Mouse (Mus musculus): ENCODE data around the gene Taok3. TPM values are rescaled to one million over a fixed set of nuclear protein-coding genes. Genes with fewer than 3 reads are reported as not detected.

The Taok3 gene
- polyA plus RNA-seq, 1 experiment from 2014 or later, result 22.0 TPM

GRCm38 (mm10) chr5:117139822-117140221 lies 19.9 kb downstream of the Taok3 start:
- 75% methylated on average over 8 of the region's 8 CpGs for WGBS
- no peaks in the 10 kb centered on the region for H3K36me3 ChIP-seq (ENCODE audit: control insufficient read depth, insufficient read depth, low read length)
- H3K27me3 ChIP-seq (ENCODE audit: control insufficient read depth, insufficient read depth, low read length), result no peaks in the 10 kb centered on the region
- no peak overlapping the region for H3K27ac ChIP-seq (ENCODE audit: low read length)
- H3K4me1 ChIP-seq (ENCODE audit: control insufficient read depth, insufficient read depth, low read length), result peaks cover 15% of the 10 kb centered on the region
- H3K9me3 ChIP-seq (ENCODE audit: control insufficient read depth, low read depth, low read length), result no peaks in the 10 kb centered on the region
- H3K4me3 ChIP-seq (ENCODE audit: low read depth, low read length), result no peak overlapping the region
- H3K9ac ChIP-seq (replicated peaks; ENCODE audit: low read depth, low read length), result no peak overlapping the region
- no peak for ATAC-seq (ENCODE audit: insufficient number of reproducible peaks, insufficient read depth, low FRiP score, low read depth)
- H3K4me2 ChIP-seq (replicated peaks; ENCODE audit: low read depth, low read length), result no peak overlapping the region

DNA sequence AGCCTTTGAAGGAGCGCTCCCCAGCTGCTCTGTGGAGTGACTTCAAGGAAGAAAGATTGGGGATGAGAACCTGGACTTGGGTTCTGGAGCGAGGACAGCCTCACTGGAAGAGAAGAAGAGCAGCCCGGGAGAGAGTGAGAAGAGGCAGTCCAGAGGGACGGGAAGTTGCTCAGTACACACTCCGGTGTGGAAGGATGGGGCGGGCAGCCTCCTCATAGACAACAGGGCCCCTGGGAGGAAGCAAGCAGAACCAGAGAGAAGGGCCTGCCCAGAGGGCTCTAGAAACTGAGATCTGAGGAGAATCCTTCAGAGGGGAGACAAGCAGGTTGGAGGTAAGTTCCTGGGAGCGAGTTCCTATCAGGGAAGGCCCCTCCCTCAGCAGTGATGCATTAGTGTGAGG lies 20.4 kb downstream of the Taok3 start:
- H3K27me3 ChIP-seq (ENCODE audit: control insufficient read depth, insufficient read depth, low read length), result no peaks in the 10 kb centered on the region
- WGBS, result 75% methylated on average over 7 of the region's 7 CpGs
- H3K4me2 ChIP-seq (replicated peaks; ENCODE audit: low read depth, low read length), result no peak overlapping the region
- no peaks in the 10 kb centered on the region for H3K9me3 ChIP-seq (ENCODE audit: control insufficient read depth, low read depth, low read length)
- ATAC-seq (ENCODE audit: insufficient number of reproducible peaks, insufficient read depth, low FRiP score, low read depth), result no peak
- H3K4me3 ChIP-seq (ENCODE audit: low read depth, low read length), result no peak overlapping the region
- no peak overlapping the region for H3K9ac ChIP-seq (replicated peaks; ENCODE audit: low read depth, low read length)
- H3K27ac ChIP-seq (ENCODE audit: low read length), result no peak overlapping the region
- no peaks in the 10 kb centered on the region for H3K36me3 ChIP-seq (ENCODE audit: control insufficient read depth, insufficient read depth, low read length)
- H3K4me1 ChIP-seq (ENCODE audit: control insufficient read depth, insufficient read depth, low read length), result peaks cover 9% of the 10 kb centered on the region

DNA sequence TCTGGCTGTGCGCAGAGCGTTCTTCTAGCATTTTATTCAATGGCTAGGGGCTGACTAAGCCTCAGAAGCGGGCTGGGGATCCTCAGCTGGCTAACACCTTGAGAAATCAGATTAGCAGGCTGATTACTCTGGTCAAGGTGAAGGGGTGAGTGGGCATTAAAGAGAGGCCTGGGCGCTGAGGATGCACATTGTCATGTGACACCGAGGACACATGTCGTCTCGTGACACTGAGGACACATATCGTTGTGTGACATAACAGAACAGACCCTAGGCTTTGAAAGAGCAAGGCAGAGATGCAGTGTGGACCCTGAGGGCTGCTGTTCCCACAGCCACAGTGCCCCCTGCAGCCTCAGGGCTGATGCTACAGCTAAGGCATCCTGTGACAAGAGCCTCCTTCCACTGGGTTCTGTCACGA lies 23.8 kb downstream of the Taok3 start:
- ATAC-seq (ENCODE audit: insufficient number of reproducible peaks, insufficient read depth, low FRiP score, low read depth), result 0 out of 2 replicates have a peak, but pooled peaks have one; percentile 23
- Histone ChIP-seq H3K4me1 (ENCODE audit: control insufficient read depth, insufficient read depth, low read length) (no peaks in the 10 kb centered on the region), H3K9ac (replicated peaks; ENCODE audit: low read depth, low read length) (no peak overlapping the region), H3K27me3 (ENCODE audit: control insufficient read depth, insufficient read depth, low read length) (no peaks in the 10 kb centered on the region), H3K4me2 (replicated peaks; ENCODE audit: low read depth, low read length) (no peak overlapping the region), H3K4me3 (ENCODE audit: low read depth, low read length) (no peak overlapping the region), H3K36me3 (ENCODE audit: control insufficient read depth, insufficient read depth, low read length) (no peaks in the 10 kb centered on the region), H3K27ac (ENCODE audit: low read length) (no peak overlapping the region), H3K9me3 (ENCODE audit: control insufficient read depth, low read depth, low read length) (0 out of 2 replicates have a peak, but pooled peaks cover 4% of the 10 kb centered on the region)
- WGBS, result 49% methylated on average over 9 of the region's 9 CpGs

- Histone ChIP-seq H3K4me1 (ENCODE audit: control insufficient read depth, insufficient read depth, low read length) (no peaks in the 10 kb centered on the region), H3K27ac (ENCODE audit: low read length) (no peak overlapping the region), H3K4me2 (replicated peaks; ENCODE audit: low read depth, low read length) (no peak overlapping the region), H3K9me3 (ENCODE audit: control insufficient read depth, low read depth, low read length) (0 out of 2 replicates have a peak, but pooled peaks cover 4% of the 10 kb centered on the region), H3K27me3 (ENCODE audit: control insufficient read depth, insufficient read depth, low read length) (no peaks in the 10 kb centered on the region), H3K36me3 (ENCODE audit: control insufficient read depth, insufficient read depth, low read length) (no peaks in the 10 kb centered on the region), H3K4me3 (ENCODE audit: low read depth, low read length) (no peak overlapping the region), H3K9ac (replicated peaks; ENCODE audit: low read depth, low read length) (no peak overlapping the region)
- no peak for ATAC-seq (ENCODE audit: insufficient number of reproducible peaks, insufficient read depth, low FRiP score, low read depth)
These were observed 26.2 kb downstream of the Taok3 start for GRCm38 (mm10) chr5:117146165-117146564.

DNA sequence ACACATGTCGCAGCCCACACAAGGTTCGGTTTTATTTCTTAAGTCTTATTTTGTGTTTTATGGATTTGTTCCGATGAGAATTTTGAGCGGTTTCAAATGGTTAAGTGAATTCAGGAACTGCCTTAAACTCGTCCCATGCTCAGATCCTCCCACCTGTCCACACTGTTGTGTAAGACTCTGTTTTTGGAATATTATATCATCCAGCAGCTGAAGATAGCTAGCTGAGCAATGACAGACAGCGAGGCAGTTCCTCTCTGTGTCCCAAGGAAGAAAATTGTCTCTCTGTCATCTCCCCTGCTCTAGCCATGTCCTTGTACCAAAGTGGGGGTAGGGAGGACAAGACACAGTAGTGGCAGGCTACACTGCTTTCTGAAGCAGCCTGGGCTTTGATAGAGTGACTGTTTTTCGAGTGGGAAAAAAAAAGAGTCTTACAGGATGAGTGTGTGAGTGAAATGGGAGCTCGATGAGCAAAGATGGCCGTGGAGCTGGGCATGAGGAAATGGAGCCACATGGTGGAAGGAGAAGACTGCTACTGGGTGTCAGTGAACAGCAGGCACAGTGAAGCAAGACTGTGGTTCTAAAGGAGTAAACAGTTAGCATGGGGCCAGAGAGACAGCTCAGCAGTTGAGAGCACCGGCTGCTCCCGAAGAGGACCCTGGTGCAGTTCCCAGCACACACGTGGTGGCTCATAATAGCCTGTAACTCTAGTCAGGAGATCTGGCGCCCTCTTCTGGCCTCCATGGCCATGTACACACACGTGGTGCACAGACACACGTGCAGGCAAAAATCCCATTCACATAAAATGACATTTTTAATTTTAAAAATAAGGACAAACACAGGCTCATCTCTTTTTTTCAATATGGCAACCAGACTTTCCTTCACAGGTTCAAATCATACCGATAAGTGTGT lies 27.5 kb downstream of the Taok3 start:
- Histone ChIP-seq H3K4me3 (ENCODE audit: low read depth, low read length) (no peak overlapping the region), H3K27me3 (ENCODE audit: control insufficient read depth, insufficient read depth, low read length) (no peaks in the 10 kb centered on the region), H3K27ac (ENCODE audit: low read length) (no peak overlapping the region), H3K9me3 (ENCODE audit: control insufficient read depth, low read depth, low read length) (0 out of 2 replicates have a peak, but pooled peaks cover 4% of the 10 kb centered on the region), H3K36me3 (ENCODE audit: control insufficient read depth, insufficient read depth, low read length) (no peaks in the 10 kb centered on the region), H3K4me1 (ENCODE audit: control insufficient read depth, insufficient read depth, low read length) (no peaks in the 10 kb centered on the region), H3K9ac (replicated peaks; ENCODE audit: low read depth, low read length) (no peak overlapping the region), H3K4me2 (replicated peaks; ENCODE audit: low read depth, low read length) (no peak overlapping the region)
- ATAC-seq (ENCODE audit: insufficient number of reproducible peaks, insufficient read depth, low FRiP score, low read depth), result no peak
- WGBS, result 93% methylated on average over 16 of the region's 16 CpGs

DNA sequence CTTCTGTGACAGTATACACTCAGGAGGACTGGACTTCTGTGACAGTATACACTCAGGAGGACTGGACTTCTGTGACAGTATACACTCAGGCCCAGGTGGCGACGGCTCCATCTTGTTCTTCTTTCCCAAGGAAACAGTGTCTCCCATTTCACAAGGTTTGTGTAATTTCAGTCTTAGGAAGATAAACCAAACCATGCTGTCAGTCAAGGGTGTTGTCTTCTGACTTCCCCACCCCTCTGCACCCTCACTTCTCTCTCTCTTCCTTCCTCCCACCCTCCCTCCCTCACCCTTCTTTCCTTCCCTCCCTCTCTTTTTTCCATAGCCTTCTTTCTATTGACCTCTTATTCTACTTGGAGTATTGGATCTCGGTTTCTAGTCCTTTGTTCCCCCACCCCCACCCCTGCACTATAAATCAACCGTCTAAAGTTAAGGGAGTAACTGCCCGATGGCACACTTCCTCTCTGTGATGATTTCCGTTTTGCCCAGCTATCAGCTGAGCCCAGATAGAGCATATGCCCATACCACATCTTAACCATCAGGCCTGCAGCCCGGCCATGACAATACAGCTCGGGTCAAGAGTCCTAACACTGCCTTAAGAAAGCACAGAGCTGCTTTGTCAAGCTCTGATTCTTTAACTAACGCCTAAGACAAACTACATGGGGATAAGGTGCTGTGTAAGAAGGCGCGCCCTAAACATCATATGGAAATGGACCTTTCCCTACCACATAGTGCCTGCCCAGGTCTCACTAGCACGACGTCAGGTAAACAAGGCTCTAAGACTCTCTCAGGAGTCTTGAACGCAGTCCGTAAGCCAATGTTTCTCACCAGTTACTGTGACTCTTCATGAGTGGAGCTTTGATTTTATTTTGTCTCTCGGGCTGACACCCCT lies 29.4 kb downstream of the Taok3 start:
- no peak overlapping the region for H3K27ac ChIP-seq (ENCODE audit: low read length)
- no peaks in the 10 kb centered on the region for H3K4me1 ChIP-seq (ENCODE audit: control insufficient read depth, insufficient read depth, low read length)
- H3K36me3 ChIP-seq (ENCODE audit: control insufficient read depth, insufficient read depth, low read length), result no peaks in the 10 kb centered on the region
- no peaks in the 10 kb centered on the region for H3K27me3 ChIP-seq (ENCODE audit: control insufficient read depth, insufficient read depth, low read length)
- ATAC-seq (ENCODE audit: insufficient number of reproducible peaks, insufficient read depth, low FRiP score, low read depth), result no peak
- H3K9ac ChIP-seq (replicated peaks; ENCODE audit: low read depth, low read length), result no peak overlapping the region
- WGBS, result 65% methylated on average over 16 of the region's 16 CpGs
- H3K4me2 ChIP-seq (replicated peaks; ENCODE audit: low read depth, low read length), result no peak overlapping the region
- H3K9me3 ChIP-seq (ENCODE audit: control insufficient read depth, low read depth, low read length), result 0 out of 2 replicates have a peak, but pooled peaks cover 4% of the 10 kb centered on the region
- H3K4me3 ChIP-seq (ENCODE audit: low read depth, low read length), result no peak overlapping the region

- no peak overlapping the region for H3K4me2 ChIP-seq (replicated peaks; ENCODE audit: low read depth, low read length)
- H3K4me3 ChIP-seq (ENCODE audit: low read depth, low read length), result no peak overlapping the region
- no peaks in the 10 kb centered on the region for H3K4me1 ChIP-seq (ENCODE audit: control insufficient read depth, insufficient read depth, low read length)
- H3K27ac ChIP-seq (ENCODE audit: low read length), result no peak overlapping the region
- ATAC-seq (ENCODE audit: insufficient number of reproducible peaks, insufficient read depth, low FRiP score, low read depth), result no peak
- no peaks in the 10 kb centered on the region for H3K36me3 ChIP-seq (ENCODE audit: control insufficient read depth, insufficient read depth, low read length)
- 76% methylated on average over 5 of the region's 5 CpGs for WGBS
- no peak overlapping the region for H3K9ac ChIP-seq (replicated peaks; ENCODE audit: low read depth, low read length)
- H3K9me3 ChIP-seq (ENCODE audit: control insufficient read depth, low read depth, low read length), result 0 out of 2 replicates have a peak, but pooled peaks cover 4% of the 10 kb centered on the region
- H3K27me3 ChIP-seq (ENCODE audit: control insufficient read depth, insufficient read depth, low read length), result no peaks in the 10 kb centered on the region
These were observed 30.1 kb downstream of the Taok3 start for GRCm38 (mm10) chr5:117150068-117150467.

DNA sequence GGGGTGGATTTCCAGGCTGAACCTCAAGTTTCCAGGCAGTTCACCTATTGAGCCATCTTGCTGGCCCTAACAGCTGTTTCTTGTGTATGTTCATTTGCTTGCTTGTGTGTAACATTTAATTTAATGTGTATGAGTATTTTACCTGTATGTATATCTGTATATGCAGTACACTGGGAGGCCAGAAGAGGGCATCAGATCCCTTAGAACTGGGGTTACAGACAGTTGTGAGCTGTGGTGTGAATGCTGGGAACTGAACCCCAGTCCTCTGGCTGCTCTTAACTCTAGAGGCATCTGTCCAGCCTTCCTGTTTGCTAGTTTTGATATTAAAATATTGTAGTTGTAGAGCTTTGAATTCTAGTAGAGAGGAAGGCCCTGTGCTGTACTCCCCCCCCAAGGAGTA lies 33.0 kb downstream of the Taok3 start:
- Histone ChIP-seq H3K27me3 (ENCODE audit: control insufficient read depth, insufficient read depth, low read length) (no peaks in the 10 kb centered on the region), H3K4me1 (ENCODE audit: control insufficient read depth, insufficient read depth, low read length) (no peaks in the 10 kb centered on the region), H3K4me3 (ENCODE audit: low read depth, low read length) (no peak overlapping the region), H3K4me2 (replicated peaks; ENCODE audit: low read depth, low read length) (no peak overlapping the region), H3K9ac (replicated peaks; ENCODE audit: low read depth, low read length) (no peak overlapping the region), H3K9me3 (ENCODE audit: control insufficient read depth, low read depth, low read length) (no peaks in the 10 kb centered on the region), H3K27ac (ENCODE audit: low read length) (no peak overlapping the region), H3K36me3 (ENCODE audit: control insufficient read depth, insufficient read depth, low read length) (no peaks in the 10 kb centered on the region)
- ATAC-seq (ENCODE audit: insufficient number of reproducible peaks, insufficient read depth, low FRiP score, low read depth), result no peak
